Mouse (Mus musculus) forebrain, embryonic 13.5 days (tissue): ENCODE data around the gene Golga2. TPM values are rescaled to one million over a fixed set of nuclear protein-coding genes. Genes with fewer than 3 reads are reported as not detected.

Source experiments
- ATAC-seq: fragments of 200-750 bp; cut with Nextera tagmentation; 2 replicates; pipeline ENCODE4 v1.8.0; 2017
- H3K27ac ChIP-seq: fragments of 300-500 bp; sonication (generic); 2 replicates; pipeline ENCODE4 v1.5.1; 2015; ENCODE audit warnings: inconsistent platforms, mild to moderate bottlenecking, moderate library complexity
- H3K27me3 ChIP-seq: fragments of 300-500 bp; sonication (generic); 2 replicates; pipeline ENCODE4 v1.6.1; 2015; ENCODE audit warnings: mild to moderate bottlenecking, inconsistent platforms
- H3K36me3 ChIP-seq: fragments of 300-500 bp; sonication (generic); 2 replicates; pipeline ENCODE4 v1.6.1; 2015; ENCODE audit warnings: mild to moderate bottlenecking, inconsistent platforms; ENCODE audit not compliant: poor library complexity, severe bottlenecking
- H3K4me1 ChIP-seq: fragments of 300-500 bp; sonication (generic); 2 replicates; pipeline ENCODE4 v1.6.1; 2015; ENCODE audit warnings: inconsistent platforms
- H3K4me2 ChIP-seq: fragments of 300-500 bp; sonication (generic); 2 replicates; pipeline ENCODE4 v1.6.1; 2015; ENCODE audit warnings: inconsistent platforms, mild to moderate bottlenecking, moderate library complexity
- H3K4me3 ChIP-seq: fragments of 300-500 bp; sonication (generic); 2 replicates; pipeline ENCODE4 v1.5.1; 2015; ENCODE audit warnings: mild to moderate bottlenecking, inconsistent platforms
- H3K9ac ChIP-seq: fragments of 300-500 bp; sonication (generic); 2 replicates; pipeline ENCODE4 v1.6.1; 2015; ENCODE audit warnings: mild to moderate bottlenecking, inconsistent platforms
- H3K9me3 ChIP-seq: fragments of 300-500 bp; sonication (generic); replicated peaks from 2 replicates; pipeline ENCODE4 v1.6.1; 2016; ENCODE audit warnings: inconsistent platforms
- WGBS: fragments of 180-500 bp; shearing (Covaris S2); methylation state at CpG from one replicate; pipeline ENCODE4 v1.1.7; 2015; 5-methylcytosine and 5-hydroxymethylcytosine counted together
- polyA plus RNA-seq: library from polyadenylated mRNA; unstranded; fragments of >200 nt; fragmentation: Nextera tagmentation; extraction: Ambion mirVana; gene quantifications from 2 replicates; pipeline ENCODE4 v1.2.1, GENCODE M21; 2015

The Golga2 gene
- polyA plus RNA-seq, 1 experiment from 2014 or later: 20.5 TPM

GRCm38 (mm10) chr2:32340836-32341633, 53.9 kb downstream of the Golga2 start:
- Histone ChIP-seq H3K27me3 (0 out of 2 replicates have a peak, but pooled peaks cover 2% of the 10 kb centered on the region), H3K4me2 (no peak overlapping the region), H3K4me3 (no peak overlapping the region), H3K9ac (no peak overlapping the region), H3K9me3 (no peaks in the 10 kb centered on the region), H3K4me1 (peaks cover 22% of the 10 kb centered on the region), H3K36me3 (0 out of 2 replicates have a peak, but pooled peaks cover 8% of the 10 kb centered on the region), H3K27ac (no peak overlapping the region)
- 78% methylated on average over 13 of the region's 13 CpGs for WGBS
- ATAC-seq: no peak

GRCm38 (mm10) chr2:32341634-32341939, 54.4 kb downstream of the Golga2 start:
- Histone ChIP-seq H3K9ac (no peak overlapping the region), H3K27me3 (0 out of 2 replicates have a peak, but pooled peaks cover 2% of the 10 kb centered on the region), H3K4me1 (peaks cover 22% of the 10 kb centered on the region), H3K4me2 (no peak overlapping the region), H3K4me3 (no peak overlapping the region), H3K36me3 (0 out of 2 replicates have a peak, but pooled peaks cover 8% of the 10 kb centered on the region), H3K9me3 (no peaks in the 10 kb centered on the region), H3K27ac (no peak overlapping the region)
- no peak for ATAC-seq
- 83% methylated on average over 4 of the region's 4 CpGs for WGBS

GRCm38 (mm10) chr2:32342039-32342438, 54.9 kb downstream of the Golga2 start:
- H3K4me1 ChIP-seq: peaks cover 22% of the 10 kb centered on the region
- 0 out of 2 replicates have a peak, but pooled peaks cover 2% of the 10 kb centered on the region for H3K27me3 ChIP-seq
- 89% methylated on average over 4 of the region's 4 CpGs for WGBS
- no peak overlapping the region for H3K27ac ChIP-seq
- H3K4me2 ChIP-seq: no peak overlapping the region
- 0 out of 2 replicates have a peak, but pooled peaks cover 8% of the 10 kb centered on the region for H3K36me3 ChIP-seq
- H3K9ac ChIP-seq: no peak overlapping the region
- H3K4me3 ChIP-seq: no peak overlapping the region
- H3K9me3 ChIP-seq: no peaks in the 10 kb centered on the region
- ATAC-seq: no peak

DNA sequence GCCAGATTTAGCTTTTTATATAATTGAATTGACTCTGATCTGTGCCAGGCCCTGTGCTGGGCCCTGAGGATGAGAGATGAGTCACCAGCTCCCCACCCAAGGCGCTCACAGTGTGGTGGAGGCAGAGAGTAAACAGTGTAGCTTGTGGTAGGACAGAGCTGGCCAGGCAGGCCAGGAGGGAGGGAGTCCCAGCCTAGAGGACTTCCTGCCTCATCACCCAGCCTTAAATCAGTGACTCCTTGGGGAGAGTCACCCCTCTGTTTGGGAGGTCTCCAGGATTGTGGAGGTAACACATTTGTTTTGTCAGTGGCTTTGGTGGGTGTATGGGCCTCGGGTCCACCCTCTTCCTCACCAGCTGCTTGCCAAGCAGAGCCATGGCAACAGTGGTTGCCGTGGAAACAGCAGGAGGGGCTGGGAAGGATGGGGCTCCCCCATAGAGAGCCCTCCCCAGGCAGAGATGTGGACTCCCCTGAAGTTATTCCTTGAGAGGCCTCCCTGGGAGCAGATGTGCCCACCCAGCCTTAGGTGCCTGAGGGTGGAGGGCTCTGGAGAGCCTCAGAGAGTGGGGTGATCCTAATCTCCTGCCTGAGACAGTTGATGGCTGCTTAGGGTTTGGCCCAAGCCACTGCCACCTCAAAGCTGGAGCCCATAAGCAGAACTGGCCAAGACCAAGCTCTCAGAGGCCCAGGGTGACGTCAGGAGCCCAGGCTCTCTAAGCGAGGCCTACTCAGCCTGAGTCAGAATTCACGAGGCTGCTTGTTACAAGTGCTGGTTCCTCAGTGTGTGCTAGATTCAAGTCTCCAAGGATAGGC, 55.6 kb downstream of the Golga2 start:
- WGBS: 74% methylated on average over 6 of the region's 6 CpGs
- no peak overlapping the region for H3K9ac ChIP-seq

DNA sequence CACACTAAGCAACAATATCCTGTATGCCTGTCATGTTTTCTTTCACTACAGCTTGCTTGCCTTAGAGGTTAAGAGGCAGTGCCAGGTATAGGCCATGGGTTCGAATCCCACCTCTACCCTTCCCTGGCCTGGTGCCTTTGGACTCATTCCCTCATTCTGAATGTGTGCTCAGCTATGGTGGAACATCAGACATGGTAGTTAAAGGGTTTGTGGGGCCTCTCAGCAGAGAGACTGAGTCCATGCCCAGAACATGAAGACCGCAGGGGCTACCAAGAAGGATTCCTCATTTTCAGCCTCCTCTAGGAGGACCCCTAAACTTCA, 56.1 kb downstream of the Golga2 start:
- Histone ChIP-seq H3K27ac (peak overlapping the region; percentile 54), H3K27me3 (0 out of 2 replicates have a peak, but pooled peaks cover 2% of the 10 kb centered on the region), H3K9me3 (no peaks in the 10 kb centered on the region), H3K4me3 (no peak overlapping the region), H3K4me1 (peaks cover 22% of the 10 kb centered on the region), H3K9ac (no peak overlapping the region), H3K4me2 (no peak overlapping the region), H3K36me3 (0 out of 2 replicates have a peak, but pooled peaks cover under 1% of the 10 kb centered on the region)
- ATAC-seq: no peak
- 92% methylated on average over 2 of the region's 2 CpGs for WGBS

More for the DNA sequence above, 55.6 kb downstream of the Golga2 start:
- Histone ChIP-seq H3K27ac (no peak overlapping the region; the same call in 1 of the 2 replicates), H3K27me3 (0 out of 2 replicates have a peak, but pooled peaks cover 2% of the 10 kb centered on the region), H3K9me3 (no peaks in the 10 kb centered on the region), H3K4me3 (no peak overlapping the region), H3K4me2 (no peak overlapping the region), H3K36me3 (0 out of 2 replicates have a peak, but pooled peaks cover 6% of the 10 kb centered on the region), H3K4me1 (peaks cover 22% of the 10 kb centered on the region)
- peak; percentile 45 for ATAC-seq

GRCm38 (mm10) chr2:32344056-32344455, 56.9 kb downstream of the Golga2 start:
- 61% methylated on average over 10 of the region's 10 CpGs for WGBS
- no peak for ATAC-seq
- H3K27me3 ChIP-seq: 0 out of 2 replicates have a peak, but pooled peaks cover 2% of the 10 kb centered on the region

GRCm38 (mm10) chr2:32344598-32345321, 57.6 kb downstream of the Golga2 start:
- Histone ChIP-seq H3K36me3 (no peaks in the 10 kb centered on the region), H3K27me3 (0 out of 2 replicates have a peak, but pooled peaks cover 2% of the 10 kb centered on the region), H3K9me3 (no peaks in the 10 kb centered on the region), H3K27ac (no peak overlapping the region), H3K4me2 (no peak overlapping the region), H3K4me1 (peaks cover 22% of the 10 kb centered on the region), H3K9ac (no peak overlapping the region), H3K4me3 (no peak overlapping the region)
- ATAC-seq: no peak
- 66% methylated on average over 14 of the region's 14 CpGs for WGBS

More at GRCm38 (mm10) chr2:32344056-32344455, 56.9 kb downstream of the Golga2 start:
- H3K4me2 ChIP-seq: no peak overlapping the region
- no peaks in the 10 kb centered on the region for H3K36me3 ChIP-seq
- peak overlapping the region; percentile 54 for H3K27ac ChIP-seq
- no peaks in the 10 kb centered on the region for H3K9me3 ChIP-seq
- peak overlapping the region; percentile 13; the same call in 1 of the 2 replicates for H3K9ac ChIP-seq
- no peak overlapping the region for H3K4me3 ChIP-seq
- H3K4me1 ChIP-seq: peaks cover 22% of the 10 kb centered on the region

DNA sequence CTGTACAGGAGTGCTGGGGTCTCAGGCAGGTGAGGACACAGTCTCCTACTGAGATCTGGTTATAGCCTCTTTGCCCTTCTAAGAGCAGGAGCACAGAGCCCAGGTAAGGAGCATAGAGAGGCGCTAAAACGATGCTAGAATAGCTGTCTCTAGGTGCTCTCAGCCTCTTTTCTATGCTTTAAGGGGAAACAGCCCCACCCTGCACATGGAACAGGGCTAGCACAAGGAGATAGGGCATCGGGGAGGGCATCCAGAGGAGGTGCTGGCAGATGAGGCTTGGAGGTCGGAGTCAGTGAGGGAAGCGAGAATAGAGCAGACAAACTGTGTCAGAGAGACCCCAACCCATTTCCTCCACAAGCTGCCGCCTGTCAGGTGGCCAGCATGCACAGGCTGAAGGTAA, 59.8 kb downstream of the Golga2 start:
- Histone ChIP-seq H3K4me1 (peaks cover 39% of the 10 kb centered on the region), H3K36me3 (no peaks in the 10 kb centered on the region), H3K9me3 (no peaks in the 10 kb centered on the region), H3K4me3 (no peak overlapping the region), H3K27me3 (0 out of 2 replicates have a peak, but pooled peaks cover 7% of the 10 kb centered on the region), H3K4me2 (no peak overlapping the region), H3K27ac (no peak overlapping the region), H3K9ac (no peak overlapping the region)
- no peak for ATAC-seq
- 82% methylated on average over 6 of the region's 6 CpGs for WGBS

DNA sequence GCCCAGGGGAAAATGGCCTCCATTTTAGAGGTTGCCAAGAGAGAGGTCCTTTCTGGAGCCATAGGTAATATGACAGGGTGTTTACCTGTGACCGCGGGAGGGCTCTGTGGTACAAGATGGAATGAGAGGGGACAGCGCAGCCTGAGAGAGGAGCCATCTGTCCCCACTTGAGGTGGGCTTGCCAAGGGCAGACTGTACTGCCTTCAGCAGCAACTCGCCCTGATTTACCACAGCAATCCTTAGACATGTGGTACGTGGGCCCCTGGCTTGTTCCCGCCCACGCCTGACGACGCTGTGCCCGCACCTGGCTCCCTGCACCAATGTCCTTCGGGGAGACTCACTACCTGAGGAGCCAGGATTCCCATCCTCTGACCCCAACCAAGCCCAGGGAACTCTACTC, 61.1 kb downstream of the Golga2 start:
- no peak for ATAC-seq
- H3K27ac ChIP-seq: no peak overlapping the region
- WGBS: 91% methylated on average over 11 of the region's 11 CpGs
- H3K36me3 ChIP-seq: no peaks in the 10 kb centered on the region
- peaks cover 36% of the 10 kb centered on the region for H3K4me1 ChIP-seq
- no peak overlapping the region for H3K4me2 ChIP-seq
- H3K9me3 ChIP-seq: no peaks in the 10 kb centered on the region
- 0 out of 2 replicates have a peak, but pooled peaks cover 7% of the 10 kb centered on the region for H3K27me3 ChIP-seq
- no peak overlapping the region for H3K4me3 ChIP-seq
- no peak overlapping the region for H3K9ac ChIP-seq

GRCm38 (mm10) chr2:32349625-32350255, 62.6 kb downstream of the Golga2 start:
- no peak for ATAC-seq
- no peaks in the 10 kb centered on the region for H3K36me3 ChIP-seq
- H3K4me1 ChIP-seq: peaks cover 27% of the 10 kb centered on the region
- H3K27me3 ChIP-seq: 0 out of 2 replicates have a peak, but pooled peaks cover 7% of the 10 kb centered on the region
- no peak overlapping the region for H3K9ac ChIP-seq
- no peak overlapping the region for H3K27ac ChIP-seq
- 66% methylated on average over 8 of the region's 8 CpGs for WGBS
- no peaks in the 10 kb centered on the region for H3K9me3 ChIP-seq
- H3K4me3 ChIP-seq: no peak overlapping the region
- no peak overlapping the region for H3K4me2 ChIP-seq

DNA sequence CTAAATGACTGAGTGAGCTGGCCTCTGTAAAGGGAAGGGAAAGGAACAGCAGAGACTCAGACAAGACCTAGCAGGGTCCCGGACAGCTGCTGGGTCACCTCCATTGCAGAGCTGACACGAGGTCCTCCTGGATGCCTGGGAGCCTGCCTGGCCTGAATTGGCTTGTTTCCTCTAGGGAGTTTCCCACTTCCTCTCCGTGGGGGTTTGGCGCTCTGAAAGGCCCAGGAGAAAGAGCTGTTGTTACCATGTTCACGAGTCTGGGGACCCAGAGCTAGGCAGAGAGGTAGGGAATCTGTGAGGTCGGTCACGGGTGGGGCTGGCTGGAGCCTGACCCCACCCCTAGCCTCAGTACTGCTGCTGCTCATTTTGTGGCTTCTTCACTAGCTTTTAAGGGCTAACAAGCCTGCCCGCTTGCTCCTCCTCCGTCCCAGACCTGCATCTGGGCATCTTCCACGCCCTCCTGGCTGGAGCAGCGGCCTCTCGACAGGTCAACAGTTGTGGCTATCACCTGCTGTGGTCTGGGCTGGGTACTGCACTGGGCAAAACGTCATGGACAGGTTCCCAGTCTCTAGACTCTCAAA, 63.4 kb downstream of the Golga2 start:
- Histone ChIP-seq H3K4me3 (no peak overlapping the region), H3K9ac (peak overlapping the region; percentile 83; the same call in 1 of the 2 replicates), H3K9me3 (no peaks in the 10 kb centered on the region), H3K27me3 (0 out of 2 replicates have a peak, but pooled peaks cover 7% of the 10 kb centered on the region), H3K27ac (no peak overlapping the region), H3K36me3 (no peaks in the 10 kb centered on the region), H3K4me1 (peaks cover 27% of the 10 kb centered on the region), H3K4me2 (peak overlapping the region; percentile 94; the same call in 1 of the 2 replicates)
- WGBS: 53% methylated on average over 13 of the region's 13 CpGs
- no peak for ATAC-seq
